Mouse (Mus musculus) heart, adult 8-10 months (tissue): ENCODE measurements around the gene Plpp3. TPM values are rescaled to one million over a fixed set of nuclear protein-coding genes. Genes with fewer than 3 reads are reported as not detected.

Experiments used
- DNase-seq: peaks from one replicate; pipeline ENCODE4 v3.0.0; 2022; ENCODE audit warnings: low spot score
- total RNA-seq, 4 experiments: library from RNA; stranded (reverse); gene quantifications; 2 replicates each; pipeline ENCODE4 v1.2.4; 2022

Gene Plpp3
- total RNA-seq, 4 experiments from 2014 or later, result 51.8 to 58.4 (median 54.5) TPM

DNA sequence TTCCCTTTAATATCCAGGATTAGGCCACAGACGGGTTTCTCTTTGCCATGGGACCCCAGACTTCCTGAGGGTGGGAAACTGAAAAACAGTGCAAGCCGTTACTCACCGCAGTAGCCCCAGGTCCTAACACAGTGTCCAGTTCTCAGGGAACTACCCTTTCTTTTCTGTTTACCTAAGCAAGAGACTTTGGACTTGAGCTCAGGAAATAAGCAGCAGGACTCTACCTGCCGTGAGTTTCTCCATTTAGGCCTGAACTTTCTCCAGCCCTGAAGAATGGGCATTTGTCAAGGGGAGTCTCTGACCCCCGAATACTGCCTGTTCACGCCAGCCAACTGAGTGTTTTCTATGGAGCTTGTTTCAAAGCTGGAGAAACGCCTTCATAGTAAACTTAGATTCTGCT is 31.7 kb downstream of the Plpp3 start:
- DNase-seq, result no peak

DNA sequence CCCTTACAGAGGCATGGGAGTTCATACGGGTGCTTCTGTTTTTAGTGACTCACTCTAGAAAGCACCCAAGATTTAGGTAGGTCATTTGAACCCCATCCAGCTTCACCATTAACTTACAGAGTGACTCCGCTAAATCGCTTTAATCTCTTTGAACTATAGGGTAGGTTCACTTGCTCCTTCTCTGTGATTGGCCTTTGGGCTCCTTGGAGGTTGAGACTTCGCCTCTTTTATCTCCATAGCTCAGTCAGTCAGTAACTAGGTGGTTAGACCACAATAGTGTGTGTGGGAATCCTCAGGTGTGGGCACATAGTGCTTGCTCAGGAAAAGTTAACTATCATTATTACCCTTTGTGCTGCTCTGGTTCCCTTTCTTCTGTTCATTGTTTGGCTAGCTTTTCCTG is 33.7 kb downstream of the Plpp3 start:
- DNase-seq, result no peak

DNA sequence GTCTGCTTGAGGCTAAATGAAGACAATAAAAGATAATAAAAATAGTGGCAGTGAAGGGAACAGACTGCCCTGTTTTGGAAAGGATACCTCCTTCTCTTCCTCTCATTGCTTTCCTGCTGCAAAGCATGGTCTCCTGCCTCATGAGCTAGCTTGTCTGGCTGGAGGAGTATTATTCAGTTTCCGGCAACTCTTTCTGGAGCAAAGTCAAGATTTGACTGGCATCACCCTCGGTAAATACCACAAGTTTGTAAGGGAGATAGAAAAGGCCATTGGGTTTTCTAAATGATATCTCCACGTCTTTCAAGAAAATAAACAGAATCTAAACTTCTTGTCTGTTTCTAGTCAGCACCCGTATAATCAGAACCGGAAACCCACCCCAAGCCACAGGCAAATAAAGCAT is 34.4 kb downstream of the Plpp3 start:
- no peak for DNase-seq

DNA sequence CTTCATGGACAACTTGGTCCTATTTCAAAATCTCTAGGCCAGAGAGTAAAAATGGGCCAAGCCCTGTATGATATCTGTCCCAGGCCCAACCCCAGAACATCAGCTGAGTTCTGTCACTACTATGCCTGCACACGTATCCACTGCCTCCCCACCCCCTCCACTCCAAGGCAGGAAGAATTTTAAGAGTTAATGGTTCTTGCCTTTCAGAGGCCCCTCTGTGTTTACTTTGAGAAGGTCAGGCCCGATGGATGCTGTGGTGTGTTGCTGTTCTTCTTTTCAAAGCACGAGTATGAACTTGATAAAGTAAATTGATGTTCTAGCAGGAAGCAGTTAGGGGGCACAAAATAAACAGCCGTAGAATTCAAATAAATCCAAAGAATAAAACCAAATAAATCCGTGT is 35.5 kb downstream of the Plpp3 start:
- DNase-seq, result no peak

DNA sequence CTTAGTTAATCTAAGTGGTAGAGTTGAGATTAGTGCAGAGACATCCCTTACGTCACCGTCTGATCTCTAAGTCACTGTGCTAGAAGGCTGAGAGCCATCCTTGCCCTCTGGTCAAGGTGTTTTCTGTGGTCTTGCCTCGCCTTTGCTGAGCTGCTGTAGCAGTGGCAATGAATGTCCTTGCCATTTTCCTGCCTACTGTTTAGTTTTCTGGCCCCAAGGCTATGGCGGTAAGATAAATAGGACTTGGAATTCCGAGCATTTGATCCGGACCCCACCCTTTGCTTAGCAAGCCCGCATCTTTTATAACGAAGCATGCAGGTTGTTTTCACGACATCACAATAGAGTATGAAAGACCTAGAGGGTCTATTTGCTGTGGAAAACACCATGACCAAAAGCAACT is 38.1 kb downstream of the Plpp3 start:
- no peak for DNase-seq

DNA sequence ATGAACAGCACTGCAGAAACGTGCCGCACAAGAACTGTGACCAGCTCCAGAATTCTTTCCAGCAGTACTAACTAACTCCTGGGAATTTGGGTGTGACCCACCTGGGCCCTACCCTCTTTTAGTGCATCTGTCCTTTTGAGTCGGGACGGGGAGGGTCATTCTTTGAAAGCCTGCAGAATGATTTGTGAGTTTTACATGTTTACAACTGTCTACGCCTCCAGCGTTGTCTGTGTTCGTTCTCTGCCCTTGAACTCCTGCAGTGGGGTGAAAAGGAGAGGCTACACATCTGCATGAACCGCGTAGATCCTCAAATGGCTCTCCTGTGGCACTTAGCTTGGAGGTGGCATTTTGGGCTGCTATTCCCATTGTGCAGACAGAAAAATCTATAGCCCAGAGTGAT is 39.0 kb downstream of the Plpp3 start:
- no peak for DNase-seq

DNA sequence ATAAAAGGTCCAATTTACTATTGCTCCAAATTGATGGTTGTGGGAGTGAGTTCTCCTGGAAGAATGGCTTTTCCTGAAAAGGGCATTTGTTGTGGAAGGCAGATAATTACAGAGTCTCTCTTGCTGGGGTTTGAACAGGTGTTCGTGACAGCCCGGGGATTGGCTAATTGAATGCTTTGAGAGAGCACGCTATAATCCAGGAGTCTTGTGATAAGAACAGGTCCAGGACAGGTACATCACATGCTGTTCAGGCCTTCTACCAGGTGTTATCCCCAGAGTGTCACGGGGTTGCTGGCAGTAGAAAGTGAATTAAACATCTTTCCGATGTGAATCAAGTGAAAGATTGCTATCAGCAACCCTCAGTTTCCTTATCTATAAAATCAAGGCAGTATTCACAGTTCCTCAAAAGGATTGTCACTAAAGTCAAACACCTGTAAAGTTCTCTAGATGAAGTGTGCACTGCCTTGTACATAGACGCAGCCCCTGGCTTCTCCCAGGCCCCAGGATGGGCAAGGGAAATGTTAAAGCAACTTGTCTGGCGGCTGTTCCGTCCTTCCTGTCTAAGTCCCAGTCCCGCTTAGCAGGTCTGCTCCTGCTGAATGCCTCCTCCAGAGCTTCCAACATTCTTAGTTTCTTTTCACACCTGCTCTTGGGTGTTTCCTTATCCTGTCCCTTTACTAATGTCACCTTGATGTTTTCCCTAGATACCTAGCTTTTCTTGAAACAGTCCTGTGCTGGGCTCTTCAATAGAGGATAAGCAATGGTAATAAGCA is 40.0 kb downstream of the Plpp3 start:
- no peak for DNase-seq

DNA sequence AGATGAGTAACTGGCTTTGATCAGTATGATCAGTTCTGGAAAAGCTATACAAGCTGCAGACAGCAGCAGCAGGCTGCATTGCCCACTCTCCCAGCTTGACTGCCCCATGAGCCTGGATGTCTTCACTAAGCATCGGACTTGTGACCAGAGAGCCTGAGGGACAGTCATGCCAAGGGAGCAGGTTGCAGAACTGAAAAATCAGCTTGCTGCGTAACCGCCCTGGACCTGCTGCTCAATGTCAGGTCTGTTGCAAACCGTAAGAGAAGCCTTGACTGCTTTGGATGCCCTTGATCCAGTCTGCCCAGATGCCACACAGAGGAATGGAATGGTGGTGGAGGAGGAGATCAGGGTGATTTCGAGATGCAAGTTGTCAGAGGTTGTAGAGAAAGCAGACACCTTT is 41.5 kb downstream of the Plpp3 start:
- DNase-seq, result no peak

DNA sequence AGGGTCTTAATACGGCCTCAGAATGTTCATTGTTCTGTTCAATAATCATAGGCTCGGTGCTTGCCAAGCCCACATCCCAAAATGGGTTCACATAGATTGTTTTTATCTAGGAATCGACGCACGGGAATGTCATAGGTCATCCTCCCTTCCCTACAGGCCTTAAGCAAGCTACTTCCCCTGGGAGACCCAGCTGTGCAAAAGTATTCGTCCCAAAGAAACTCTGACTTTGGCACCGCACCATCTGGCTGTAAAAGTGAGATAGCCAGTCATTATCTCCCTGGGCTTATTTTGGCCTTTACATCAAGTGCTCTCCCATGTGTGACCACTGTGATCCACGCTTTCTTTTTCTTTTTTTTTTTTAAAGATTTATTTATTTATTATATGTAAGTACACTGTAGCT is 42.2 kb downstream of the Plpp3 start:
- DNase-seq, result no peak

DNA sequence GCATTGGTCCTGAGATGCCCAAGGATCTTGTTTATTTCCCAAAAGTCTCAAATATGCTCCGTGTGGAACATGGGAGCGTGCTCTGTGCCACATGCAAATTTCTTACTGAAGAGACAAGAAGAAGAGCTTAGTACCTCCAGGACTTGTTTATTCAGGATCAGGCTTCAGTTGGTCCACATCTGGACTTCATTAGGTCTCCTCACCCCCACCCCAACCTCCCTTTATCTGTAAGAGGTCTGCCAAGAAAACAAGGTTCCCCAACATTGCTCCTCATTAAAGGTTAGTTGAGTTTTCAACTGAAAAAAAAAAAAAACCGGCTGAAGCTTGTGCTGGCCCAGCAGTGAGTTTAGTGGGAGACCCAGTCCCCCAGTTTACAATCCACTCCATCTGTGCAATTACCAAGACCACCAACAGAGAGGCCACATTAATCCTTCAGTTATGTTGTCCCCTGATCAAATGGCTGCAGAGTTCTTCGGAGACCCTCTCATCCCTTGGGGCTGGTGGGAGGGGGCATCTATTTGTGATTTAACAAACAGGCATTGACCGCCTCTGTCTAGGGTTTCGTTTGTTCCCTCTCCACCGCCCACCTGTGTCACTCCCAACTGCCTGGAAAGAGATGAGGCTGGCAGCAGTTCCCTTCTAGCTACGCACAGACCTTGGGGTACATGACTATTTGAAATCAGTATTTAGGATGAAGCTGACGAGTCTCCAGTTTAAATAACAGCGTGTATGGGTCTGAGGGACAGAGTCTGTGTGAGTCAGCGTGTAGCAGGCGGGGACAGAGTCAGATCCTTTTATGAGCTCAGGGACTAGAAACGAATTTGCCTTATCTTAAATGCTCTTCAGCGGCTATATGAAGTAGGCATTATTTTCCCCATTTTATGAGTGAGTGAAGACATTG is 43.7 kb downstream of the Plpp3 start:
- no peak for DNase-seq

DNA sequence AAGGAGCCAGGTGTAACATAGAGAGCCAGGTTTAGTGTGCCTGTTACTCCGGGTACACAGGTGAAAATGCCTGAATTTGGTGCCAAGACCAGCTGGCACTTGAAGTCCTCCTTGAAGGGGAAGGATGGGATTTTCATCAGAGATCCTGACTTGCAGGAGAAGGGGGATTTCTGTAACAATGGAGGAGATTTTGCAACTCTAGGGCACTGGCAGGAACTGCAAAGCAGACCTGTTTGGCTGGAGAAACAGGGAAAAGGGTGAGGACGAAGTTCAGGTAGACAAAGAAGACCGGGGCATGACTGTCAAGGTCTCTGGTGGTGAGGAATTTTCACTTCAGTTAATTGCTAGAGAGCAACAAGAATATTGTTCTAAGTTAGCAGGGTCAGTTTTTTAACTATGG is 45.3 kb downstream of the Plpp3 start:
- no peak for DNase-seq

DNA sequence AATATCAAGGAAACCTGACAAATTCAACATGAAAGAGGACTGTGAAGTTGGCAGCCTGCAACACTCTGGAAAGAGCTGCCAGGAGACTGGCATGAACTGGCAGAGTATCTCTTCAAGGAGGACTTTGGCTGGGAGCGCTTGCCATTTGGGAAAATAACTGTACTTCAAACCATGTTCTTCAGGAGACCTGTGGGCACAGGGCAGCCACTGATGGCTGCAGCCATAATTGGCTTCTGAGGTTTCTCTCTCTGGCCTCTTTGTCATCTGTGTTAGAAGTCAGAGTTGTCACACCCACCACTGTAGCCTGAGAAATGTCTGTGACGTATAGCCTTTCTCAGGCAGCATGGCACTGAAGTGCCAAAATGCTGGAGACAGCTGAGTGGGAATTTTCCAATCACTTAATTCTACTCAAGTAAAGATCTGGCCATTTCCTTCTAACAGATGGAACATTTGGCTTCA is 46.2 kb downstream of the Plpp3 start:
- no peak for DNase-seq

DNA sequence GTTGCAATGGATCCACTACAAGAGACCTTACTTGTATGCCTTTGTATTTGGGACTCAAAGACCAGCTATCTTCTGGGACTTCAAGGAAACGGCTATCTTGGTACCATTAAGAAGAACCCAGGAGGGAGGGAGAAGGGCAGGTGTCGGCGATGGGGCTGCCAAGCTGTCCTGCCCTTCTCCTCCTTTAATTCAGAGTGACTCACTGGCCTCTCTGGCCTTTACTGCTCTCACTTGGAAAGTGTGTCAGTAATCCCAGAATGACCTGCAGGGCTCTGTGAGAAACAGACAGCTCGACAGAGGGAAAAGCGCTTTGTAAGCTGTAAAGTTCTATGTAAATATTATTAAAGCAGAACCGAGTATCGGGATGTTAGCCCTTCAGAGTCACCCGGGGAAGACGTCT is 46.9 kb downstream of the Plpp3 start:
- DNase-seq, result no peak

DNA sequence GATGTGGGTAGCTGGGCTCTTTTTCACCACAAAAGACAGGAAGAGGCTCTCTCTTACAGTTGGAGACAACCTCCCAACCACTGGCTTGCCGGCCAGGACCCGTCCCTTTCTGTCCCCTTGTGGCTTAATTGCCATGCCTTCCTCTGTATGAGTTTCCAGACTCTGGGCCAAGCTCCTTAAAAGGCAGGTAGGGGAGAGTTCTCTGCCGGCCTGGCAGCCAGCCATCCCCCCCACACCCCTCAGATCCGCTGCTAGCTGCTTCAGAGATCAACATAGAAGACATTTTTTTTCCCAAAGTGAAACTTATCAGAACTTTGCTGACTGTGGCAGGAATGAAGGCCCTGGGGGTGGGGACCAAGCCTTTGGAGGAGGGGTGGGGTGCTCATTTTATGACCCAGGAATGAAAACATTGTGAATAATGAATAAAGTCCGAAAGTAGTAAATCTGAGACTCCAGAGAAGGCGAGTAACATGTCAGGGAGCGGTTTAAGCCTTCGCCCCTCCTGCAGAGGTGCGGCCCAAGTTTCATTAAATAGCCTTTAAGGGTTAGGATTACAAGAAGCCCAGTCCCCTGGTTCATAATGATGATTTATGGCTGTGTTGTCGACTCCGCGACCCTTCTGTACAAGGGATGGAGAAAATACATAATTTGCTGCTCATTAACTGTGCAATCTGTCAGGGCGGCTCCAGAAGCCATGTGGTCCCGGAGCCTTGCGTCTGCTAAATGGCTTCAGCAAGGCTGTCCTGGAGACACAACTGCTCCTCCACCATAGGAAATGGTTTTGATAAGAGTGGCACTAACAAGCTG is 48.1 kb downstream of the Plpp3 start:
- DNase-seq, result peak; percentile 85

DNA sequence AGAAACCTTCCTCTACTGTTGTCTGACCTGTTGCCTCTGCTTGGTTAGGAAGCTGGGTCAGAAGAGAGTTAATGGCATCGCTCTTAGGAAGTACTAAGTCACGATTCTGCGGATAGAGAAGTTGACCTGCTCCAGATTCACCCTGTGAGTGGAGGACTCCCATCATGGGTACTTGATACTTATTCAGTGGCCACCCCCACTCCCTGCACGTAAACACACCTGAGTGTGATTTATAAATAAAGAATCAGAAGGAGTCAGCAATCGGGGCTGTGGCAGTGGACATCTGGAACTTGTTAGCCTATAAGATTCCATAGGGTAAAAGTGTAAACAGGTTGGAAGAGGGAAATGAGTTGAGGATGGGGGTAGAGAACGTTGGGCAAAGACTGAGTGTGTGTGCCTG is 49.0 kb downstream of the Plpp3 start:
- no peak for DNase-seq

DNA sequence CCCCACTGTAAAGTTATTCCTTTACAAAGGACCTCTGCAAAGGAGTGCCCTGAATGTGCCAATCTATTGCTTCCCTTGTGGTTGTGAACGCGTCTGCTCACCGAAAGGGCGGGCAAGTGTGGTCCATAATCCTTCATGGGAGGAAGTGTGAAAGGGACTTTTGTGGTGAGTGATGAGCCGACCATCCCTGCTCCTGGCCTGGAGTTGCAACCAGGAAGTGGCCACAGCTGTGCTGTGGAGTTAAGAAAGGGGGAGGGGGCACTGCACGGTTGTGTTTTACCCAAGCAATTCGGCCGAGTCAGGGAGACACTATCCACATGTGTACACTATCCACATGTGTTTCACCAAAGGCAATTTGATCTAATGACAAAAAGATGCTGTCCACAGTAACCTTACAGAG is 49.8 kb downstream of the Plpp3 start:
- DNase-seq, result no peak

DNA sequence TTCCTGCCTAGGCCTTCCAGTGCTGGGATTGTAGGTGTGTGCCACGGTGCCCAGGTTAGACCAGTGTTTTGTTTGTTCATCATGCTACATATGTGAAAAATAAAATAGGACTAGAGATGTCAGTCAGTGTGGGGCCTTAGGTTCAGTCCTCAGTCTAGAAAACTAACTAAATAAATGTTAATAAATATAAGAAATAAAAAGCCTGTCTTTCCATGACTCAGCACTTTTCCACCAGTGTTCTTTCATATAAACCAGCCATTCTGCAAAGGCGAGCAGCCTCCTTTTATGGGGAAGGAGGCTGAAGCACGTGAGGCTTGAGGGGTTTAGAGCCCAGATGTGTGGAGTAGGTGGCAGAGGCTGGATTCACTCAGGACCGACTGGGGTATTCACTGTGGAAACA is 50.5 kb downstream of the Plpp3 start:
- no peak for DNase-seq

DNA sequence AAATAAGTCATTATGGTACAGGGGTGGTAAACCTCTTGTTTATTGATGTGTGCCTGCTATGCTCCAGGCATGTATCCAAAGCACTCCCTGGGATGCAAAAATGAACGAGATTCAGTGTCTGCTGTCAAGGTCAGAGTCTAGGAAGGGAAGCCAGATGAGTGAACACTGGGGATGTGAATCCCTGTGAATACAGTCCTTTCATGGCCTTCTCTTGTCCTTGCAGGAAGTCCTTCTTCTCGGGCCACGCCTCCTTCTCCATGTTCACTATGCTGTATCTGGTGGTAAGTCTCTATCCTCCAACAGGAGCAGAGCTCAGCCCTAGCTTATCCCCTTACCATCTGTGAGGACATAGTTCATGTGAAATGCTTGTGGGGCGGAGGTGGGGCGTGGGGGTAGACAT is 51.8 kb downstream of the Plpp3 start:
- no peak for DNase-seq

DNA sequence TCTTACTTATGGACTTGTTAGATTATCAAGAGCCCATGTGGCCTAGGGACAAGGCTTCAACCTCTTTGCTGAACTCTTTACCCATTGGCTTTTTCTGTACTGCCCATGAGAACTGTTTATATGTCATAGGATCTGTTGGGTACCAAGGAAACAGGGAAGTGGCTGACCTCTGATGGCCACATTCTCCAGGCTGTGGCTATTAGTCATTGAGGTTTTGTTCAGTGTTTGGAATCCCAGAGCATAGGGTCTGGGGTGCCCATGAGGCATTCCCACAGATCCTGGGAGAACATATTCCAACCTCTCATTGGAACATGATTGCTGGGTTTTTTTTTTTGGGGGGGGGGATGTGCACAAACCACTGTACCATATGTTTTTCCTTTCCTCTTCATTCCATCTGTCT is 56.2 kb downstream of the Plpp3 start:
- no peak for DNase-seq

DNA sequence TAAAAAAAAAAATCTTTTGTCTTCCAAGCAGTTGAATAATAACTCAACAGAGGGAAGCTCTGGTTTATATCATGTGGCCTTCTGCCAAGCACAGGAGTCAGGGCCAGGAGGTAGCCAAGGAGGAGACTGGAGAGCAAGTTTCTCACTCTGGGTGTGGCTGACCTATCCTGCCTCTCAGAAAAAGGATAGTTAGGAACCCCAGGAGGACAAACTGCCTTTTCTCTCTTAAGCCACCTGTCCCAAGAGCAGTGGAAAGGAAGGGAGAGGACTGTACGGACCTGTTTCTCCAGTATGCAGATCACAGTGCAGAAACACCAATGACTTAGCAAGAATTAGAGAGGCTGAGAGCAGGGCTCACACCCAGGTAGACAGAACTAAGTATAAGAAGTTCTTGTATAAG is 57.3 kb downstream of the Plpp3 start:
- peak; percentile 62 for DNase-seq

DNA sequence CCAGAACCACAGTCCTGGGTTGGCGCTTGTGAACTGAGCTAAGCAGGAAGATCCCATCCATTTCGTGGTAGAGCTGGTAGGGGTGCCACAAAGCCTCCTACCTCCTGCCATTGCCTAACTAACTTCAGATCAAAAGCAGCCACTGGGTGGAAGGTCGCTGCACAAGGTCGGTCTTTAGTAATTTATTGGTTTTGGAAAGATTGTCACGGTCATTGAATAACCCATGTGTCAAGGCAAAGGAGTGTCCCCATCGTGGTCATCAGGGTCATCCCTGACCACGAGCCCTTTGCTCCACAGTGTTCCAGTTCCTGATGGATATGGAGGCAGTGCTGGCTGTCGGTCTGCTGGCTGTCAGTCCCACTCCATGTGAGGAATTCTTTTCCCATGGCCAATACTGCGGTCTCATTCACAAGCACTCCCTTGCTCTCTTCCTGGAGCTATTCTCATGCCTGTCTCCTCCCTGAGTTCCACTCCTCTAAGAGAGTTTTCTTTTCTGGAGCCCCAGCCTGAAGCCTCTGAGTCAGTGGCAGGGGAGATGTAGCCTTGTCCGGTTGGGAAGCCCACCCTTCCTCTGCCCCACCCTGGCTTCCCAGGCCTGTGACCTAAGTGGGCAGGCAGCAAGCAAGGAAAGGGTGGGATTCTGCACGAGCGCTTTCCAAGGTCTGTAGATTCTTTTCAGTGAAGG is 58.7 kb downstream of the Plpp3 start:
- DNase-seq, result peak; percentile 66

DNA sequence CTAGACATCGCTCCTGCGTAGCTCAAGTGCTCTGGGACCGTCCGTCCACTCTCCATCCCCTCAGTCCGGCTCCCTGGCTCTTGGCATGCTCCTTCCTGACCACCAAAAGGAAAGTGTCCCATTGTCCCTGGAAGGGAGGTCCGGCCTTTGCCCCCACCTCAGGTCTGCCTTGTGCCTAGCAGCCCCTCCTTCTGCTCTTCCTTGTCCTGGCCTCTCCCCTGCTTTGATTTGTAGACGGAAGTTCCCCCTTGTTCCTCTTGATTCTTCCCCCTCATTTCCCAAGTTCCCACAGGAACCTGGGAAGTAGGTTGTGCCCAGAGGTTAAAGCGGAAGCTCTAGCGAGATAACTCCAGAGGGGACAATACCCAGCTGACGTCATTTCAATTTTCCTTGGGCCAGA is 61.1 kb downstream of the Plpp3 start:
- peak; percentile 63 for DNase-seq
